Mouse (Mus musculus) kidney, adult 11 months (tissue): ENCODE measurements at regions not wholly inside any gene's neighbourhood (a gene's known extent, or its start where the extent isn't known, plus 50 kb on each side); places are given as distances from the start of the nearest gene placed in this dataset.

Experiments used
- DNase-seq: peaks from one replicate; pipeline ENCODE4 v3.0.0; 2022

DNA sequence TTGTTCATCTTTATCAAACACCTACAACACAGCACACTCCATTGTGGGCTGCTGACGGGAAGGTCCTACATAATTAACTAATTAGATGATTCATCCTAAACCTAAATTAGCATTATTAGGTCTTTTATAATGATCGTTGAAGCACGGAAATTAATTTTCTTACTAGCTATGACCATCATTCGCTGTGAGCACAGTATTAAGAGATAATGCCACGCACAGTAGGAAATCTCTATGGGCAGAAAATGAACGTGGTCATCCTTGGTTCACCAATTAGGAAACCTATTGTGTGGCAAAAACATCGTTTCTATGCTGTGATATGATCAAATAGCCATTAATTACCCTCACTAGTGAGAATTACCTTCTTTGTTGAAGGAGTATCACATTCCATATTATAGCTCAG is 56.4 kb upstream of the Mbip start:
- DNase-seq: no peak
